Mouse (Mus musculus): ENCODE data around the gene Cplx2. TPM values are rescaled to one million over a fixed set of nuclear protein-coding genes. Genes with fewer than 3 reads are reported as not detected.

Gene Cplx2
- polyA plus RNA-seq, 1 experiment = 0.03 TPM

DNA sequence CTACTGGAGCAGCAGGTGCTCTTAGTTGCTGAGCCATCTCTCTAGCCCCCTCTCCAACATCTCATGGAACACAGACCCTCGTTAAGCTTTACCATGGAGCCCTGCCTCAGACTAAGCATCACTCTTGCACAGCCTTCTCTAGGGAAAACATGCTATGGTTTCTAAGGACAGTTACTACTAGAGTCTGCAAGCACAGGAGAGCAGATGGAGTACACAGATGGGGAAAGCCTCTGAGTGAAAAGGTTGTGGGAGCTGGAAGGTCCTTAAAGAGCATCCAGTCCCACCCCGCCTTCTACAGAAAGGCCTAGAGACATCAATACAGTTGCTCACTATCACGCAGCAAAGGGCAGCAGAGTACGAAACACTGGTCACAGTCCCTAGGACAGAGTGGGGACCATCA lies 20.2 kb downstream of the Cplx2 start:
- Histone ChIP-seq H3K27me3 (ENCODE audit: control insufficient read depth) (no peaks in the 10 kb centered on the region), H3K4me1 (ENCODE audit: control insufficient read depth) (peaks cover 2% of the 10 kb centered on the region), H3K9me3 (ENCODE audit: control insufficient read depth, low read length) (no peaks in the 10 kb centered on the region), H3K4me3 (replicated peaks) (no peak overlapping the region), H3K36me3 (ENCODE audit: control insufficient read depth) (no peaks in the 10 kb centered on the region)
- TF ChIP-seq GATA1 (IDR thresholded peaks at IDR 0.05; ENCODE audit: low read length) (no peak), TAL1 (IDR thresholded peaks at IDR 0.05; ENCODE audit: low read length) (no peak)

GRCm38 (mm10) chr13:54397069-54397468 lies 25.9 kb downstream of the Cplx2 start:
- Histone ChIP-seq H3K36me3 (ENCODE audit: control insufficient read depth) (no peaks in the 10 kb centered on the region), H3K4me3 (replicated peaks) (no peak overlapping the region), H3K27me3 (ENCODE audit: control insufficient read depth) (no peaks in the 10 kb centered on the region), H3K4me1 (ENCODE audit: control insufficient read depth) (no peaks in the 10 kb centered on the region; the same call in 1 of the 2 replicates), H3K9me3 (ENCODE audit: control insufficient read depth, low read length) (no peaks in the 10 kb centered on the region)
- no peak for TF ChIP-seq GATA1 (IDR thresholded peaks at IDR 0.05; ENCODE audit: low read length)
- no peak for TF ChIP-seq TAL1 (IDR thresholded peaks at IDR 0.05; ENCODE audit: low read length)

- no peaks in the 10 kb centered on the region for H3K36me3 ChIP-seq (ENCODE audit: control insufficient read depth)
- no peaks in the 10 kb centered on the region for H3K27me3 ChIP-seq (ENCODE audit: control insufficient read depth)
- no peaks in the 10 kb centered on the region for H3K9me3 ChIP-seq (ENCODE audit: control insufficient read depth, low read length)
- H3K4me1 ChIP-seq (ENCODE audit: control insufficient read depth) = no peaks in the 10 kb centered on the region
- no peak overlapping the region for H3K4me3 ChIP-seq (replicated peaks)
- TF ChIP-seq TAL1 (IDR thresholded peaks at IDR 0.05; ENCODE audit: low read length) (no peak), GATA1 (IDR thresholded peaks at IDR 0.05; ENCODE audit: low read length) (no peak)
Observed at GRCm38 (mm10) chr13:54400565-54401179, 29.5 kb downstream of the Cplx2 start.

- no peaks in the 10 kb centered on the region for H3K36me3 ChIP-seq (ENCODE audit: control insufficient read depth)
- TF ChIP-seq TAL1 (IDR thresholded peaks at IDR 0.05; ENCODE audit: low read length) (no peak), GATA1 (IDR thresholded peaks at IDR 0.05; ENCODE audit: low read length) (no peak)
- H3K4me3 ChIP-seq (replicated peaks) = no peak overlapping the region
- H3K9me3 ChIP-seq (ENCODE audit: control insufficient read depth, low read length) = no peaks in the 10 kb centered on the region
- no peaks in the 10 kb centered on the region for H3K27me3 ChIP-seq (ENCODE audit: control insufficient read depth)
- no peaks in the 10 kb centered on the region for H3K4me1 ChIP-seq (ENCODE audit: control insufficient read depth)
Observed at GRCm38 (mm10) chr13:54401180-54401569, 30.0 kb downstream of the Cplx2 start.

DNA sequence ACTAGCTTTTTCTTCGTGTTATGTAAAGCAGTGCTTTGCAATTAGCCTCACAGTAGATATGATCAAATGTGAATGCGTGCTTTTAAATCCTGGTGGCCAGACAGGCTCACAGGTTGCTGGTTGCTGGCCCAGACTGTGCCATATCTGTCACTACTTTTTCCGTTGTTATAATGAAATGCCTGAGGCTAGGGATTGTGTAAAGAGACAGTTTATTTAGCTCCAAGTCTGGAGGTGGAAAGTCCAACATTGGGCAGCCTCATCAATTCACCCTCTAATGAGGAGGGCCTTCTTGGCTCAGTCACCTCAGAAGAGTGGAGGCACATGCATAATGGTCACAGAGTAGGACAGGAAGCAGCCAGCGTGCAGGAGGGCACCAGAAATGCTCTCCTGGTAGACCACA lies 31.2 kb downstream of the Cplx2 start:
- H3K4me3 ChIP-seq (replicated peaks) = no peak overlapping the region
- no peak for TF ChIP-seq GATA1 (IDR thresholded peaks at IDR 0.05; ENCODE audit: low read length)
- TF ChIP-seq TAL1 (IDR thresholded peaks at IDR 0.05; ENCODE audit: low read length) = no peak

DNA sequence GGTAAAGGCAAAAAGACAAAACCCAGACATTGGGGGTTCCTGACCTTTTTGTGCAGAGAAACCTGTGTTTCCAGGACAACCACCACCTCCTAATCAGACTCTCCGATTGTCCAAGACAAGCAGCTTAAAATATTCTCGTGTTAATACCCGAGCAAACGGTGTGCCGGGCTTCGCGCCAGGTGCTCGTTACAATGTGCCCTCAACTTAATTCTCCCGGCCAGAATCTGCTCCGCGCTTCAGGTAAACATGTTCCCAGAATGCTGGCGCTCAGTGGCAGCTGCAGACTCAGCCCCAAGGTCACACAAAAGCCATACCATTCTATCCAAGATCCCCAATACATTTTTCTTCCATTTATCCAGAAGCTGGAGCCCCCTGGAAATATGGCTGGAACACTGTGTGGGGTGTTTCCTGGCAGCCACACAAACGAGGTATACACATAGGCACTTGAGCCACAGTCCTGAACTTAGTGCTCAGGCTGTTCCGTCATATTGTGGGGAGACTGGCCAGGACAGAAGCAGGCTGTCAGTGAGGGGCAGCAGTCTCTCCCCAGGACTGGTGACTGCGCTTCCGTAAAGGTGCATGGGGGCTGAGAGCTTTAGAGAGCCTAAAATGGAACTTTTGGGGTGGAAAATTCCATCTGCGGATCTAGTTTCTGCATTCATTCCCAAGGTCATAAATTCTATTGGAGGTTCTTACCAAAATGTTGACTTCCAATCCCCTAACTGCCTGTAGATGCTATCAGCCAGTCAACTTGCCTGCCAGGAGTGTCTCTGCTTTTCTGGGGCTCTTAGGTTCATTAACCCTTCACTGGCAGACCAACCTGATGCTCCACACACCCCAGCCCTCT lies 32.3 kb downstream of the Cplx2 start:
- Histone ChIP-seq H3K36me3 (ENCODE audit: control insufficient read depth) (no peaks in the 10 kb centered on the region), H3K4me3 (replicated peaks) (no peak overlapping the region), H3K9me3 (ENCODE audit: control insufficient read depth, low read length) (no peaks in the 10 kb centered on the region), H3K4me1 (ENCODE audit: control insufficient read depth) (no peaks in the 10 kb centered on the region), H3K27me3 (ENCODE audit: control insufficient read depth) (no peaks in the 10 kb centered on the region)
- no peak for TF ChIP-seq GATA1 (IDR thresholded peaks at IDR 0.05; ENCODE audit: low read length)
- no peak for TF ChIP-seq TAL1 (IDR thresholded peaks at IDR 0.05; ENCODE audit: low read length)

More for the DNA sequence above, 31.2 kb downstream of the Cplx2 start:
- Histone ChIP-seq H3K36me3 (ENCODE audit: control insufficient read depth) (no peaks in the 10 kb centered on the region), H3K4me1 (ENCODE audit: control insufficient read depth) (no peaks in the 10 kb centered on the region), H3K9me3 (ENCODE audit: control insufficient read depth, low read length) (no peaks in the 10 kb centered on the region), H3K27me3 (ENCODE audit: control insufficient read depth) (no peaks in the 10 kb centered on the region)

GRCm38 (mm10) chr13:54404205-54404604 lies 33.1 kb downstream of the Cplx2 start:
- H3K4me1 ChIP-seq (ENCODE audit: control insufficient read depth) = no peaks in the 10 kb centered on the region
- no peak overlapping the region for H3K4me3 ChIP-seq (replicated peaks)
- H3K9me3 ChIP-seq (ENCODE audit: control insufficient read depth, low read length) = no peaks in the 10 kb centered on the region
- no peaks in the 10 kb centered on the region for H3K27me3 ChIP-seq (ENCODE audit: control insufficient read depth)
- no peak for TF ChIP-seq GATA1 (IDR thresholded peaks at IDR 0.05; ENCODE audit: low read length)
- no peak for TF ChIP-seq TAL1 (IDR thresholded peaks at IDR 0.05; ENCODE audit: low read length)
- no peaks in the 10 kb centered on the region for H3K36me3 ChIP-seq (ENCODE audit: control insufficient read depth)

- TF ChIP-seq GATA1 (IDR thresholded peaks at IDR 0.05; ENCODE audit: low read length) (no peak), TAL1 (IDR thresholded peaks at IDR 0.05; ENCODE audit: low read length) (no peak)
- Histone ChIP-seq H3K4me3 (replicated peaks) (no peak overlapping the region), H3K4me1 (ENCODE audit: control insufficient read depth) (no peaks in the 10 kb centered on the region), H3K9me3 (ENCODE audit: control insufficient read depth, low read length) (no peaks in the 10 kb centered on the region), H3K36me3 (ENCODE audit: control insufficient read depth) (no peaks in the 10 kb centered on the region), H3K27me3 (ENCODE audit: control insufficient read depth) (no peaks in the 10 kb centered on the region)
Observed at GRCm38 (mm10) chr13:54405805-54406204, 34.7 kb downstream of the Cplx2 start.

- TF ChIP-seq GATA1 (IDR thresholded peaks at IDR 0.05; ENCODE audit: low read length) = no peak
- no peak for TF ChIP-seq TAL1 (IDR thresholded peaks at IDR 0.05; ENCODE audit: low read length)
- Histone ChIP-seq H3K27me3 (ENCODE audit: control insufficient read depth) (no peaks in the 10 kb centered on the region), H3K4me1 (ENCODE audit: control insufficient read depth) (no peaks in the 10 kb centered on the region), H3K4me3 (replicated peaks) (no peak overlapping the region), H3K9me3 (ENCODE audit: control insufficient read depth, low read length) (no peaks in the 10 kb centered on the region), H3K36me3 (ENCODE audit: control insufficient read depth) (no peaks in the 10 kb centered on the region)
Observed at GRCm38 (mm10) chr13:54411656-54412055, 40.5 kb downstream of the Cplx2 start.

All from erythroblast, embryonic 14.5 days (primary cell).